Mouse (Mus musculus) midbrain, postnatal 0 days (tissue): ENCODE measurements at regions not wholly inside any gene's neighbourhood (a gene's known extent, or its start where the extent isn't known, plus 50 kb on each side); places are given as distances from the start of the nearest gene placed in this dataset.

Experiments used
- ATAC-seq: fragments of 200-750 bp; cut with Nextera tagmentation; 2 replicates; pipeline ENCODE4 v1.8.0; 2017; ENCODE audit warnings: moderate number of reproducible peaks, mild to moderate bottlenecking, moderate TSS enrichment, moderate library complexity; ENCODE audit not compliant: low FRiP score
- DNase-seq: peaks from one replicate; pipeline ENCODE4 v3.0.0-alpha.2; 2015; ENCODE audit warnings: low spot score
- H3K27ac ChIP-seq: fragments of 300-500 bp; sonication (generic); 2 replicates; pipeline ENCODE4 v1.5.1; 2014; ENCODE audit warnings: low read depth, mild to moderate bottlenecking, low read length, mixed read lengths
- H3K27me3 ChIP-seq: fragments of 300-500 bp; sonication (generic); 2 replicates; pipeline ENCODE4 v1.6.1; 2014; ENCODE audit warnings: low read length, control low read depth, mixed read lengths; ENCODE audit not compliant: insufficient read depth
- H3K36me3 ChIP-seq: fragments of 300-500 bp; sonication (generic); 2 replicates; pipeline ENCODE4 v1.6.1; 2014; ENCODE audit warnings: low read length, control low read depth, mixed read lengths; ENCODE audit not compliant: insufficient read depth
- H3K4me1 ChIP-seq: fragments of 300-500 bp; sonication (generic); 2 replicates; pipeline ENCODE4 v1.6.1; 2014; ENCODE audit warnings: mild to moderate bottlenecking, control low read depth, antibody characterized with exemption, low read length, mixed read lengths; ENCODE audit not compliant: insufficient read depth
- H3K4me2 ChIP-seq: fragments of 300-500 bp; sonication (generic); 2 replicates; pipeline ENCODE4 v1.6.1; 2014; ENCODE audit warnings: low read depth, mild to moderate bottlenecking, low read length, mixed read lengths; ENCODE audit not compliant: poor library complexity, severe bottlenecking
- H3K4me3 ChIP-seq: fragments of 300-500 bp; sonication (generic); 2 replicates; pipeline ENCODE4 v1.5.1; 2014; ENCODE audit warnings: low read depth, mild to moderate bottlenecking, low read length, moderate library complexity
- H3K9ac ChIP-seq: fragments of 300-500 bp; sonication (generic); replicated peaks from 2 replicates; pipeline ENCODE4 v1.6.1; 2014; ENCODE audit warnings: mild to moderate bottlenecking, low read length, moderate library complexity, mixed read lengths; ENCODE audit not compliant: poor library complexity, severe bottlenecking
- H3K9me3 ChIP-seq: fragments of 300-500 bp; sonication (generic); 2 replicates; pipeline ENCODE4 v1.6.1; 2016; ENCODE audit warnings: low read length, control low read depth
- CTCF ChIP-seq: IDR thresholded peaks from 2 replicates; pipeline ENCODE4 v1.5.1; 2016; ENCODE audit warnings: antibody characterized with exemption, mild to moderate bottlenecking
- WGBS: fragments of 180-500 bp; shearing (Covaris S2); extraction: QIAGEN DNeasy Blood & Tissue Kit; methylation state at CpG from one replicate; pipeline ENCODE4 v1.1.7; 2014; 5-methylcytosine and 5-hydroxymethylcytosine counted together

DNA sequence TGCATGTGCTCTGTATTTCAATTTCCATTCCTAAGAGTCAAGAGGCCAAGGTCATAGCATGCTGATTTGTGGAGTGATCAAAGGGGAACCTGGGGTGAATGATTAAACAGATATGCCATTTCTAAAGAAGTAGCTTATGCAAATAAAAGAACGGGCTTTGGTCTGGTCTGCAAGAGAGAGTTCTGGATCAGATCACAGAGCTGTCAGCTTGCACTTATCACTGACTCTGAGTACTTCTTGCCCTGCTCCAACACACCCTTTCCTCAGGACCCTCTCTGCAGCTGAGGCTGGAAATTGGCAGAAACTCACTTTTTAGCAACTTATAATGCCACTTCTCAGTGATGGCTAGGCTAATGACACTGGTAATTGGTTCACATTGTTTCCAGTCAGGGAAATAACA lies 1171.0 kb downstream of the Pcdh18 start:
- TF ChIP-seq CTCF = no peak
- Histone ChIP-seq H3K9me3 (no peaks in the 10 kb centered on the region), H3K4me2 (no peak overlapping the region), H3K4me1 (no peaks in the 10 kb centered on the region), H3K9ac (no peak overlapping the region), H3K27me3 (no peaks in the 10 kb centered on the region), H3K4me3 (no peak overlapping the region), H3K36me3 (no peaks in the 10 kb centered on the region), H3K27ac (no peak overlapping the region)
- 6% methylated on average over 1 of the region's 1 CpGs for WGBS
- ATAC-seq = no peak
- DNase-seq = no peak

DNA sequence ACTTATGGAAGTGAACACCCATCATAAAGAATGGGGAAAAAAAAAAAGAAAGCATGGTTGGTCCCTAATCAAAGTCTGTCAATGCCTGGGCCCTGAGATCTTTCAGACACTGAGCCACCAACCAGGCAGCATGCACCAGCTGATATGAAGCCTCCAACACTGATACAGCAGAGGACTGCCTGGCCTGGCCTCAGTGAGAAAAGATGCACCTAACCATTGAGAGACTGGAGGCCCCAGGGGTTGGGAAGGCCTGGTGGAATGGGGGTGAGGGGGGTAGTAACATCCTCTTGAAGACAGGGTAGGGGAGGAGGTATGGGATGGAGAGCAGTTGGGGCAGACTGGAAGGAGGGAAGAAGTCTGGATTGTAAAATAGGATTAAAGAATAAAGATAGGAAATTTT lies 1172.8 kb downstream of the Pcdh18 start:
- H3K4me1 ChIP-seq = no peaks in the 10 kb centered on the region
- no peak for DNase-seq
- H3K36me3 ChIP-seq = no peaks in the 10 kb centered on the region
- no peak overlapping the region for H3K4me3 ChIP-seq
- H3K9me3 ChIP-seq = no peaks in the 10 kb centered on the region
- ATAC-seq = no peak
- H3K27ac ChIP-seq = no peak overlapping the region
- no peak overlapping the region for H3K9ac ChIP-seq
- TF ChIP-seq CTCF = no peak
- H3K4me2 ChIP-seq = no peak overlapping the region
- no peaks in the 10 kb centered on the region for H3K27me3 ChIP-seq

GRCm38 (mm10) chr3:48582521-48582920 lies 1174.6 kb downstream of the Pcdh18 start:
- DNase-seq (no peak), ATAC-seq (no peak)
- WGBS = 82% methylated on average over 1 of the region's 1 CpGs
- Histone ChIP-seq H3K4me1 (no peaks in the 10 kb centered on the region), H3K27me3 (no peaks in the 10 kb centered on the region), H3K4me3 (no peak overlapping the region), H3K9ac (no peak overlapping the region), H3K36me3 (no peaks in the 10 kb centered on the region), H3K27ac (no peak overlapping the region), H3K9me3 (no peaks in the 10 kb centered on the region), H3K4me2 (no peak overlapping the region)
- no peak for TF ChIP-seq CTCF

- Histone ChIP-seq H3K9ac (no peak overlapping the region), H3K4me2 (no peak overlapping the region), H3K9me3 (no peaks in the 10 kb centered on the region), H3K4me1 (no peaks in the 10 kb centered on the region), H3K36me3 (no peaks in the 10 kb centered on the region), H3K27ac (no peak overlapping the region), H3K27me3 (no peaks in the 10 kb centered on the region), H3K4me3 (no peak overlapping the region)
- no peak for TF ChIP-seq CTCF
- DNase-seq = no peak
- no peak for ATAC-seq
- 63% methylated on average over 2 of the region's 2 CpGs for WGBS
These were observed 1177.2 kb downstream of the Pcdh18 start for GRCm38 (mm10) chr3:48579971-48580370.

- no peaks in the 10 kb centered on the region for H3K4me1 ChIP-seq
- no peak overlapping the region for H3K4me3 ChIP-seq
- no peak for DNase-seq
- no peaks in the 10 kb centered on the region for H3K27me3 ChIP-seq
- no peaks in the 10 kb centered on the region for H3K36me3 ChIP-seq
- no peak for ATAC-seq
- H3K27ac ChIP-seq = no peak overlapping the region
- WGBS = 44% methylated on average over 1 of the region's 1 CpGs
- no peak overlapping the region for H3K9ac ChIP-seq
- TF ChIP-seq CTCF = no peak
- no peaks in the 10 kb centered on the region for H3K9me3 ChIP-seq
- no peak overlapping the region for H3K4me2 ChIP-seq
These were observed 1177.9 kb downstream of the Pcdh18 start for GRCm38 (mm10) chr3:48579229-48579628.

DNA sequence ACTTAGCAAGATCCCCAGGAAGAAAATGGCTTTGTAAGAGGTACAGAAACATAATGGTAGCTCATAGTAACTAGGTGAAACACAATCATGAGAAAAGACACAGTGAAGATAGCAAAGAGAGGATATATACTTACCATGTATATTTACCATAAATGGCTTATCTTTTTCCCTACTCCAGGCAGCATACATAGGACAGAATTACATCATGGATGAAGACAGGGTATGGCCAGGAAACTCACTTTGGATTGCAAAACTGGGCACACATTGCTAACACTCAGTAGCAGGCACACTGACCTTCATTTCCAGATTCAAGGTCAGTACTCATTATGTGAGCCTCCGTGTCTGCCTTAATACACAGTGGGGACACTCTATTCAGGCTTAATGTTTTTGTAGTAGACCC lies 1210.5 kb downstream of the Pcdh18 start:
- Histone ChIP-seq H3K36me3 (no peaks in the 10 kb centered on the region), H3K27ac (no peak overlapping the region), H3K4me3 (no peak overlapping the region), H3K4me2 (no peak overlapping the region), H3K9me3 (no peaks in the 10 kb centered on the region), H3K9ac (no peak overlapping the region), H3K27me3 (no peaks in the 10 kb centered on the region), H3K4me1 (no peaks in the 10 kb centered on the region)
- WGBS = 94% methylated on average over 1 of the region's 1 CpGs
- no peak for TF ChIP-seq CTCF
- ATAC-seq = no peak
- no peak for DNase-seq

- no peaks in the 10 kb centered on the region for H3K27me3 ChIP-seq
- H3K4me3 ChIP-seq = no peak overlapping the region
- WGBS = 26% methylated on average over 3 of the region's 3 CpGs
- no peaks in the 10 kb centered on the region for H3K4me1 ChIP-seq
- no peak overlapping the region for H3K4me2 ChIP-seq
- TF ChIP-seq CTCF = no peak
- ATAC-seq (no peak), DNase-seq (peak; percentile 22)
- H3K27ac ChIP-seq = no peak overlapping the region
- no peaks in the 10 kb centered on the region for H3K36me3 ChIP-seq
- H3K9ac ChIP-seq = no peak overlapping the region
- no peaks in the 10 kb centered on the region for H3K9me3 ChIP-seq
These were observed 1242.1 kb downstream of the Pcdh18 start for GRCm38 (mm10) chr3:48515009-48515408.
